Mouse (Mus musculus): Measurements from ENCODE around the gene Pcx. TPM values are rescaled to one million over a fixed set of nuclear protein-coding genes. Genes with fewer than 3 reads are reported as not detected.
"Not testable (repeated sequence)": the region's sequence is repeated elsewhere in the genome, so short reads cannot be mapped to it uniquely, and the experiment has no call there.

The Pcx gene
- polyA plus RNA-seq, 3 experiments from 2014 or later = 0.67 to 1.3 (median 0.69) TPM

DNA sequence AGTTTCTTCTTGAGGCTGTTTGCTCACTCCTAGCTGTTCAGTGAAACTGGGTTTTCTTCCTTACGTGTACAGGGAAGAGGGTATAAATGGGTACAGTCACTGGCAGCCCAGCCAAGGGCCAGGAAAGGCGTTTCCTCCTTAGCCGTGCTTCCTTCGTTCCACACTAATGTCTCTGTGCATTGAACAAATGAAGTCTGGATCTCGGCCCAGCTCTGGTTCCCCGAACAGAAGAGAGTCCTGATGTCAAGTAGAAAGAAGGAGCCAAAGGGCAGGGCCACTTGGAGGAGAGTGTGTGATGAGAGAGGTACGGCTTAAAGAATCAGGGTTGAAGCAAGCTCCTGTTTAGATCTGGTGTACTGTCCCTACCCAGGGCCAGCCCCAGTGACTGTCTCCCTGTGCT, 44.8 kb downstream of the Pcx start:
- no peak for ATAC-seq

DNA sequence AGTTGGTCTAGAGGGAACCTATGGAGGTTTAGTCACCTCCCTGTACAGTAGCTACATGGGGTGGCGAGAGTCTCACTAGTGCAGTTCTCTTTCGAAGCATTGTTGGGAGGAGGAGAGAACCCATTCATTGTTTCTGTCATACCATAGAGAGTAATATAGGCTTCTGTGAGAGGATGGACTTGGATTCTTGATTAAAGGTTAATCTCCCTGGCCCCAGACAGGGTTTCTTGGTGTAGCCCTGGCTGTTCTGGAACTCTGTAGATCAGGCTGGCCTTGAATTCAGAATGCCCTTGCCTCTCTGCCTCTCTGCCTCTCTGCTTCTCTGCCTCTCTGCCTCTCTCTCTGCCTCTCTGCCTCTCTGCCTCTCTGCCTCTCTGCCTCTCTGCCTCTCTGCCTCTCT, 46.5 kb downstream of the Pcx start:
- no peak for ATAC-seq

DNA sequence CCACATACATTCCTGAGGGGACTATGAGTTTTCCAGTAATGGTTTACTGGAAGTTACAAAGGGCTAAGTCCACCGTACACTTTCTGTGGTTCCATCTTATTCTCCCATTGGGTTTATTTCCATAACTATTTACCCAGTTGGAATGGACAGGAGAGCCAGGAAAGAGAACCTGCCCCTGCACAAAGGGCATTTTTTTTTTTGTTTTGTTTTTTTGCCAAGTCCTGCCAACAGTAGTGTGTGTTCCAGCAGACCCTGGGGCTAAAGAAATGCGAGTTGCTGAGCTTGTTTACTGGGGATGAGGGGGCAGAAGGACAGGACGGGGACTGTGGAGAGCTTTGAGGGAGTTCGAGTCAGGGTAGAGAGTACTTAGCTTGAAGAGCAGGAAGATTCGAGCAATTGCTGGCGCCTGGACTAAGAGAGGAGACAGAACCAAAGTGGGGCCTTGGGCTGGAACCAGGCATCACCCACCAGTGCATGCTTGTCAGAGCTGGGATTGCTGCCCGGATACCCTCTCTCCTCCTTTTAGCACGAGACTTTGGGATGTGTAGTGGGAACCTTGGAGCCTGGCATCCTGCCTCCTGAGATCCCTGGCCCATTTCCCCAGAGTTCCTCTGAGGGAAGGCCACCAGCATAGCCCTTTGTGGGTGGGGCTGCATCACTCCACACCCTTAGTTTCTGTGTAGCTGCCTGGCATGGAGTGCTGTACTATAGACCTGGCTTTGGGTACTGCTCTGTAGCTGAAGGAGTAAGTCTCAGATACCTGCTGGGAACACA, 47.7 kb downstream of the Pcx start:
- no peak for ATAC-seq

DNA sequence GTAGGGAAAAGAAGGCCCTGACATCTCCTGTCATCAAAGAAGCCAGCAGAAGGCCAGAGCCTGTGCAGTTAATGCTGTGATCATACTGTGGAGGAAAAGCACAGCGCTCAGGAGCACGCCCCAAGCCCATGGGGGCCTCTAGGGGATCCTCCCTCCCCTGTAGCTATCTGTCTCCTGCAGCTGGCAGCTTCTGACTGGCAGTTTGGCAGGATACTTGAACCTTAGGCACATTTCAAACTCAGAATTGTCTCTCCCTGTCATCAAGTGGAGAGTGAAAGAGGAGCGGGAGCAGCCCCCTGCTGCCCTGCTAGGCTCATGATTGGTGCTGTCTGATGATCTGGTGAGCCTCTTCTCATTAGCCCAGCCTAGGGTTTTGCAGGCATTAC, 48.3 kb downstream of the Pcx start:
- ATAC-seq = no peak

DNA sequence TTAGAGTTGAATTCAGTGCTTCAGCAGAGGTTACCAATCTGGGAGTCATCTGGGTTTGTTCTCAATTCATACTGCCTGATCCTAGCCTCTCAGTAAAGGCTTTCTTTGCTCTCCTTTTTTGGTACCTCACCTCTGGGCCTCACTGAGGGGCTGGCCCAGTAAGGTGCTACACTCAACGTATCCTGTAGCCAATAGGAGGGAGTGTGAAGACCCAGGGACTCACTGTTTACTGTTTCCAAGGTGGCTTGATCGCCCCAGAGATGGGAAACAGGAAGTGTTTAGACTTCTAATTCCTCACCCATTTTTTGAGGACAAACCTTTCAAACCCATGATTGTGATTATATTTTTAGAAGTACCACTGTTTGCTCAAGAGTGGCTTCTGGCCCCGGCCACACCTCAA, 48.7 kb downstream of the Pcx start:
- no peak for ATAC-seq

DNA sequence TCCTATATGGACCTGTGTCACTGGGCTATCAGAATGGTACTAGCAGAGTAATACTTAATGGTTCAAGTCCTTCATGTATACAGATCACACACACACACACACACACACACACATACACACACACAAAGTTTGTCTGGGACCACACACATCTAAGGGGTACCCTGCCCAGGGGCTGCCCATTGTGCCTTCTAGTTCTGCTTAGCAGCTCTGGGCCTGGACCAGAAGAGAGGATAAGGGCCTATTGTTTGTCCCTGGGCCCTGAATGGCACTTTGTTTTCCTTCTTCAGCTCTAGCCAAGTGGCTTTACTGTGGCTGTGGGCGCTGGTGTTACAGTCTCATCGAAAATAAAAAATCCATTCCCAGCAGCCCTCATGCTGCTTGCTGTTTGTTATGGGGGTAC, 49.3 kb downstream of the Pcx start:
- no peak for ATAC-seq

DNA sequence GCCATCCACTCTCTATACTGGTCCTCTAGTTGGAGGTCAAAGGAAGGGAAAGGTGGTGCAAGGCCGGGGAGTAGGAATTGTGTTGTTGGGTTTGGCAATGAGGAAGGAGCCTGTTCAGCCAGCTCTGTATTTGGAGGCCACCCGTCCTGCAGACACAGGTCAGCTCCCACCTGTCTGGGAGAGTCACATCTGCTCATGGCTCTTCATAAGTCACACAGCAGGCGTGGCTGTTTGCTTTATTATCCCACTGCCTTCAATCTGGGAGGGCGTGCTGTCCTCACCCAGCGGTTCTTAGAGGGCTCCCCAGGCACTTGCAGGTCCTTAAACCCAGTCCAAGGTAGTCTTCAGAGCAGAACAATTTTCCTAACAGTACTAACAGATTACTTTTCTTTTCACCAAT, 49.9 kb downstream of the Pcx start:
- ATAC-seq = no peak

DNA sequence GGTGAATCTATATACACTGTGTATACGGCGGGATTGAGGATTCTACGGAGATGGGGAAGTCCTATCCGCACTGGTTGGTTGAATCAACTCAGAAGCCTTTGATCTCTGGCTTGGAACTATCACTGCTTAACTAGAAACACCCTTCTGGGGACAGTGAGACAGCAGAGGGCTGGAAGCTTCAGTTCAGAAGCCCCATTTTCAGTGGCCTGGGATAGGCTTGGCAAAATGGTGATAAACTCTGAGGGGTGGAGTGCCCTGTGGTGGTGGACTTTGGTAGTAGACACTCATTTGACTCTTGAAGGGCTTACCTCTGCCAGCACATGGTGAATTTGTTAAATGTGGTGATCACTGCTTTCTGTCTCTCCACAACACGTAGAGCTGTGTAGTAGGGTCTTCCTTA, 55.4 kb downstream of the Pcx start:
- no peak for ATAC-seq

DNA sequence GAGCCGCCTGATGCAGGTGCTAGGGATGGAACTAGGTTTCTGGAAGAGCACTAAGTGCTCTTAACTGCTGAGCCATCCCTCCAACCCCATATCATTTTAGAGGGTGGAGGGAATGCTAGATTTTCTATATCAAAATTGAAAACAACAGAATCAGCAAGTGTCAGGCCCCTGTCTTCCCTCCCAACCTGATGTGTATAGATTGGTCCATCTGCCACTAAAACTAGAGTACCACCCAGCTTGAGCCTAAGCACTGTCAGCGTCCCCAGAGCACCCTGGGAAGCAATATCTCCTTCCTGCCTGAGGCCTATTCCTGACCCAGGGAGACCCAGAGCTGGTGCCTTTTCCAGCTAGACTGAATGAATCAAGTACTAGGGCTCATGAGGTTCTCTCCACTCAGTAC, 56.6 kb downstream of the Pcx start:
- no peak for ATAC-seq

DNA sequence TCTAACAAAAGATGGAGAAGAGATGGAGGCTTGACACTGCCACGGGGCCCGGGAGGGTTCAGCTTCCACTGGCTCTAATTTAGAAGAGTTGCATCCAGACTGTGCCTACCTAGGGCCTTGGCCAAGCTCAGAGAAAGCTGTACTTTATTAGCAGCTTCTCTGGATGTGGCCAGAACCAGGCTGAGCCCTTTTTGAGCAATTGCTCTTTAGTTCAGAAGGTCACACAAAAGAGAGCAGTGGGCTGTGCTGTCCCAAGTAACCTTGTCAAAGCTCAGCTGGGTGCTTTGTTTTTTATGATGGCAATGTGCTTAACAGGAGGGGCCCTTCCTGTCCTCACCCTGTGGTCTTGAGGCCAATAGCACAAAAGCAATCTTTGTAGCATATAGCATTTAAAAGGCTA, 57.4 kb downstream of the Pcx start:
- ATAC-seq = no peak

DNA sequence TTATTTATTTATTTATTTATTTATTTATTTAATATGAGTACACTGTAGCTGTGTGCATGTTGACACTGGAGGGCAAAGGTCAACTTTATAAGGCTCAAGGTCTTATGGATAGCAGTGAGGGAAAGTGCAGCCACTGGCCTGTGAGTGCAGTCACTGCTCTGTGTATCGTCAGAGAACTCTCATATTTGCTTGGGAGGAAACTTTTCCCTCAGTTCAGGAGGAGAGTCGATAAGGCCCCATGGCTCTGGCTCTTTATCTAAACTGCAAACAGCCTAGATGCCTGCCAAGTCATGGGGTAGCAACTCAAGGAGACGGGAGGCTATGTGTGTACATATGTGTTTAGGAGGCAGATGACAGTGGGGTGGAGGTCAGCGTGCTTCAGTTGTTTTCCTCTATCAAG, 58.6 kb downstream of the Pcx start:
- no peak for ATAC-seq

DNA sequence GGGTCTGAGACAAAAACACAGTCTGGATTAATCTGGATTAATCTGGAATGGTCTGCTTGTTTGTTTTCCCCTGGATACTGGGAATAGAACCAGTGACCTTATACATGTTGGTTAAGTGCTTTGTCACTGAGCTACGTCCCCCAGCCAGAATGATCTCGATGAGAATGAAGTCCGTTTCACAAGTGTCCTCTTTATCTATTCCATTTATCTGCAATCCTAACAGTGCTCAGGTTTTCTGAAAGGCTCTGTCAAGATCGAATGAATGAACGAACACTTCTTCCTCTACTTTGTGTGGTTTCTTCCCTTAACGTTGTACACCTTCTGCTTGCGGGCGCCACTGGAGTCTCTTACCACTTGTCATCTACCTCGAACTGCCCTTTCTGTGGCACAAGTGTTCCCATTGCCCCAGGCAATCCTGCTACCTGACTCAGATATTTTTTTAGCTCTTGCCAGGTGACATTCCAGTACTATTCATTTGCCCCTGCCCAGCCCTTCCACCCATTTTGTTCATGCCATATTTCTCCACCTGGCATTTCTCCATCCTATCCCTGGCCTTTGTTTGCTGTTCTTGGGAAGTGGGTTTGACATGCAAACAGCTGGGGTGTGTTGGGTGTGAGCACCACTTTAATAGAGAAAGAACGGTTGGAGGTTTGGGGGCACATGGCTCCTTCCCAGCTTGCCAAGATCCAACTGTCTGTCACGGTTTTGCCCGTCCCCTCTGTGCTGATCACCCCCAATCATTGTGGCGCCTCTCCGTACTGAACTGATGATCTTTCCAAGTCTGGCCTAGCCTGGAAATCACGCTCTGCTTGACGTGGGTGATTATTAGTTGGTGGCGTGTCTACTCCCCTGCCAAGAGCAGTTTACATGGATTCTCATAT, 59.3 kb downstream of the Pcx start:
- ATAC-seq = no peak

DNA sequence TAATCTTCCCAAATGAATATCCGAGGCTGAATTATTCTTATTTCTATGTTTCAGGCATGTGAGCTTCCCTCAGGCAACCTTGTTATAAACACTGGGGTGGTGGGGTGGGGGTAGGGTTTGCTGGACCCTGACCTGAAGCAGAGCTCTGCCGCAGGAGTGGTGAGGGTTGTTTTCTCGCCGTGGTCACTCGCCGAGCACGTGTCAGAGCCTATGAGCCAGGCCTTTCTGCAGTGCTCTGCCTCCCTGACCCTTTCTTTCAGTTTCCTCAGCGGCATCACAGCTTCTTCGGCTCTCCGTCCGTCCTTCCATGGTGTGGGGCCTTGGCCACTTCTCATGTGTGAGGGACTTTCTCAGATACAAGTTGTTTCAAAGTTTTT, 60.0 kb downstream of the Pcx start:
- no peak for ATAC-seq

DNA sequence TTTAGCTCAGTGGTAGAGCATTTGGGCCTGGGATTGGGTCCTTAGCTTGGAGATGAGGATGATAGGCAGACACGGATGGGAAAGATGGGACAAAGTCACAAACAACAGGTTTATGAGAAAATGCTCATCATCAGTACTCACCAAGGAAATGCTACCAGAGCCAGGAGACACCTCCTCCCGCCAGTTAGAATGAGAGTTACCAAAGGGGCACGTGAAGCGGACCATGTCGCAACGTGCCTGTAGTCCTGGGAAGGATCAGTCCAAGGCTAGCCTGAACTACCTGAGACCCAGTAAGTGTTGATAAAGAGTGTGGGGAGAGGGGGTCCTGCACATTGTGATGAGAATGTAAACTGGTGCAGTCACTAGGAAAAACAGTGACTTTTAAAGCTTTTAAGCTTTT, 60.5 kb downstream of the Pcx start:
- ATAC-seq = no peak

DNA sequence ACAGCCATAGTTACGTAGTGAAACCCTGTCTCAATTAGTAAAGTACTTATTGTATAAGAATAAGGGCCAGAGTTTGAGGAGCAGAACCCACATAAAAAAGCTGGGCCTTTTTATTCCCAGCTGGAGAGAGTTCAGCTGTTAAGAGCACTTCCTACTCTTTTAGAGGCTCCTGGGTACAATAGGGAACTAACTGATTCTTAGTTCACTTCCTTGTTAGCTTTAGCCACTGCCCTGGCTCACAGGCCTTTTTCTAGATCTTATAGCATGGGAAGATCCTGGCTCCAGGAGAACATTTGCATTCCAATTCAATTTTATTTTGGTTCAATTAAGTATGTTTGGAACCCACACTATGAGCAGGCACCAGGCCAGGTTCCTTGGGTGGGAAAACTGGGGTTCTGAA, 61.4 kb downstream of the Pcx start:
- no peak for ATAC-seq

DNA sequence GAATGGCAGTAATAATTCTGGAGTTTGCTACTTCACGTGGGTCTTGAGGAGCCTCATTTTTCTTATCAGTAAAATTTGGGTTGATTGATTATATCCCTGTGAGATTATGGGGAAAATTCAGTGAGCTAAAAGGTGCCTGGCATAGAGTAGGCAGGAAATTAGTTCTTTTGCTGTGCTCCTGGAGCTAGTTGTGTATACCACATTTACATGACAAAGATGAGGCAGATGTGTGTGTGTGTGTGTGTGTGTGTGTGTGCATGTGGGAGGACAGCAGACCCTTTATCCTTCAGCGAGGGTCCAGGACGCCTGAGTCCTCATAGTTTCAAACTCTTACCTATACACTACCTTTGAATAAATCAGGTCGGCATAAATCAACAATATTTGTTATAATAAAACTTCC, 61.8 kb downstream of the Pcx start:
- no peak for ATAC-seq

DNA sequence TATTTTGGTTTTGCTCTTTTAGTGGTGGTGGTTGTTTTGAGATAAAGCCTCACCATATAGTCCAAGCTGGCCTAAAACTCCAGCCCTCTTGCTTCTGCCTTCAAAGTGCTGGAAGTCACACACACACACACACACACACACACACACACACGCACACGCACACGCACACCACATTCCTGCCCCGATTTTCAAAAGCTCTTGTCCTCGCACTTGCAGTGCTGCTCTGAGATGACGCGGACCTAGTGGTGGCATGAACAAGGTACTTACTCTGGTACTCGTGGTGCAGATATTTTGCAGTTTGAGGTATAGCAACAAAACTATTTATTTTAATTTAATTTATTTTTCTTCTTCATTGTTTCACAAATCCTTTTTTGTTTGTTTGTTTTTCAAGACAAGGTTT, 62.2 kb downstream of the Pcx start:
- no peak for ATAC-seq

DNA sequence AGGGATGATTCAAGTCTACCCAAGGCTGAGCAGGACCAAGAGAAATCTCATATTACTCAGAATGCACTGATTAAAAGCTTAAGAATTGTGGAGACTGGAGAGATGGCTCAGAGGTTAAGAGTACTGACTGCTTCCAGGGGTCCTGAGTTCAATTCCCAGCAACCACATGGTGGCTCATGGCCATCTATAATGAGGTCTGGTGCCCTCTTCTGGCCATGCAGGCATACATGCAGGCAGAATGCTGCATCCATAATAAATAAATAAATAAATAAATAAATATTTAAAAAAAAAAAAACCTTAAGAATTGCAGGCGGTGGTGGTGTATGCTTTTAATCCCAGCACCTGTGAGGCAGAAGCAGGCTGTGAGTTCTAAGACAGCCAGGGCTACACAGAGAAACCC, 63.0 kb downstream of the Pcx start:
- no peak for ATAC-seq

DNA sequence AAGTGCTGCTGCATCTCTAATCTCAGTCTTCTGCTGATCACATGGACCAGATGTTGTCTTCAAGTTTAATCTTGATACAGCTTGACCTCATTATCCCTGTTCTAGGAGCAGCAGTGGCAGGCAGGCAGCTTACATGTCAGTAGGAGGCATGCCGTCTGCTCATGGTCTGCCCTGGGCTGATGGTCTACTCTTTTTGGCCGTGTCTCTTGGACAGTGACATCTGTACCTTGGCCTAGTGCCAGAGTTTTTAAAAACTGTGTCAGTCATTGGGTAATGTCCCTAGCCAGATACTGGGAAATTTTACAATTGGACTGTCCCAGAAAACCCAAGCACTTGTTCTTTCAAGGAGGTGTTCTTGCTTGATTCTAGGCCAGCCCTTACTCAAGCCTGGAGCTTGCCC, 68.5 kb downstream of the Pcx start:
- no peak for ATAC-seq

DNA sequence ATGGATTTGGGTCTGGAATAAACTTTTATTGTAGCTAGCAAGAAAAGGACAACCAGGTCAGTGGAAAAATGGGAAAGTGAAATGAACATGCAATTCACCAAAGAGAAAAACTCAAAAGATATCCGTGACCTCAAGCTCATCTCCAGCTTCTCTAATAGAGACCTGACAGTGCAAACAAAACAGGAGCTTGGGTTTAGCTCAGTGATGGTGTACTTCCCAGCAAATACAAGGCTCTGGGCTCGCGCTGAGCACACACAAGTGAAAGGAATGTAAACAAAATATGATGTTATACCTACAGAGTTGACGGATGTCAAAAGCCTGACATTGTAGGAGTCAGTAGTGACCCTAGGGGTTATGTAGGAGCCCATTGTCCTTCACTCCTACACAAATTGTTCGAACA, 69.0 kb downstream of the Pcx start:
- ATAC-seq = no peak

DNA sequence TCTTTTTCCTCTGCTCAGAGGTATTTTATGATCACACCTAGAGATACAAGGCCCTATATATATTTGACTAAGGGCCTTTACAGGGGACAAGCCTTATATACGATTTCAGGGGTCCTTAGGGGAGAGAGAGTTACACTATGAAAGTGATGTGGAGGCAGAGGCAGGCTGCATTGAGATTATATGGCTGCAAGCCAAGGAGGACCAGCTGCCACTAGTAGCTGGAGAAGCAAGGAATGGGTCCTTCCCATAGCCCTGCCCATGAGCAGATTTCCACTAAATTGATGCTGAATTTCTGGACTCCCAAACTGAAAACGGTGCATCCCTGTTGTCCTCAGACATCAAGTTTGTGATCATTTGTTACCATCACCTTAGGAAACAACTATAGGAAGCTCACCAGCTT, 73.6 kb downstream of the Pcx start:
- ATAC-seq = no peak

DNA sequence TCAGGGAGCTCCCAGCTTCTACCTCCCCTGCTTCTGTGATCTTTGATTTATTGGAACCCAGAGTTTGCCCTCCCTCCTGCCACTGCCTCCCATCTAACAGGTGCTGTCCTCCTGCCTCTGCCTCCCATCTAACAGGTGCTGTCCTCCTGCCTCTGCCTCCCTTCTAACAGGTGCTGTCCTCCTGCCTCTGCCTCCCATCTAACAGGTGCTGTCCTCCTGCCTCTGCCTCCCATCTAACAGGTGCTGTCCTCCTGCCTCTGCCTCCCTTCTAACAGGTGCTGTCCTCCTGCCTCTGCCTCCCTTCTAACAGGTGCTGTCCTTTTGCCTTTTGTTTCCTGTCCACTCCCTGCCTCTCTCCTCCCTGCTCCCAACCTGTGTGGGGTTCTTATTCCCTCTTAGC, 76.5 kb downstream of the Pcx start:
- not testable (repeated sequence) for ATAC-seq

DNA sequence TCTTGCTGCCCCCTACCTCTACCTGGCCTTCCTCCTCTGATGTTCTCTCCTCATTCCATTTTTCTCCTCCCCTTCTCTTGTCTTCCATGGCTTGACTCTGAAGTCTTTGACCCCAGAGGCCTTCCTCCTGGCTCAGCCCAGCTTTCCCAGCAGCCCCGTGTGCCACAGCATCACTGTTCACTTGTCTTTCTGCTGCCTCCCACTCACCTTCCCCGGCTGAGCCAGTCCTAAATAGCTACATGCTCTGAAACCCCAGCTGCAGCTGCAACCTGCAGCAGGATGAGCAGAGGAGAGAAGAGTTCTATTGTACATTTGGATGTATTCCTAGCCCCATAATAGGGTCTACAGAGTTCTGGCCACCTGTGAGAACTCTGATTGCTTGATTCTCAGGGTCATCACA, 77.2 kb downstream of the Pcx start:
- no peak for ATAC-seq

DNA sequence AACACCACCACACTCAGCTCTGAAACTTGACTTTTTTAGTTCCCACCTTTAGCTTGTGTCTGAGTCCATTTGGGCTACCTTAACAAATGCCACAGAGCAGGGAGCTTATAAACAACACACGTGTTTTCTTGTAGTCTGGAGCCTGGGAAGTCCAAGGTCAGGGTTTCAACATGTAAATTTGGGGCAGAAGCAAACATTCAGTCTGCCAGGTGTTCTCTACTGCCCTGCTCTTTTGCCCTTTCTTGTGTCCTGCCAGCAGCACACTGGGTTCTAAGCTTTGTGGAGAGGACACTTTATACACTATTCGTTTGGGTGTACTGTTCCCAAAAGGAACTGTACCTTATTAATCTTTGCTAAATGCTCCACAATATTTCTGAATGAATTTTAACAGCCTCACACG, 78.2 kb downstream of the Pcx start:
- no peak for ATAC-seq

Measured in inflammation-experienced regulatory T-cells, adult 6 months (primary cell).